Mouse (Mus musculus) myocyte (in vitro differentiated cells): Measurements from ENCODE around the gene Ctdnep1.

ENCODE experiments used
- E2F4 ChIP-seq: IDR thresholded peaks from one replicate; pipeline ENCODE4 v1.6.1; 2011; ENCODE audit warnings: mild to moderate bottlenecking, control low read depth, moderate library complexity; ENCODE audit not compliant: insufficient read depth
- MYOG ChIP-seq, 3 experiments: IDR thresholded peaks; one replicate each; pipeline ENCODE4 v1.6.1; 2011; ENCODE audit warnings: control low read depth in 2 of 3, low read depth in 2 of 3, mild to moderate bottlenecking in 2 of 3; ENCODE audit not compliant: insufficient read length in 2 of 3, control insufficient read depth in 1 of 3, insufficient read depth in 1 of 3
- POLR2A ChIP-seq: IDR thresholded peaks from one replicate; pipeline ENCODE4 v1.6.1; 2011; ENCODE audit warnings: low read depth, mild to moderate bottlenecking, control low read depth, moderate library complexity; ENCODE audit not compliant: insufficient read length
- POLR2AphosphoS2 ChIP-seq: IDR thresholded peaks from one replicate; pipeline ENCODE4 v1.6.1; 2011; ENCODE audit warnings: low read depth, control low read depth; ENCODE audit not compliant: insufficient read length
- USF1 ChIP-seq: IDR thresholded peaks from one replicate; pipeline ENCODE4 v1.6.1; 2011; ENCODE audit warnings: low read depth, mild to moderate bottlenecking, control low read depth, moderate library complexity

GRCm38 (mm10) chr11:69990850-69991691, 10.1 kb downstream of the Ctdnep1 start, which contains the start of gene Gabarap:
- TF ChIP-seq E2F4 (no peak), POLR2A (peak; percentile 82), USF1 (peak; percentile 100), MYOG (IDR thresholded peaks at IDR 0.05; ENCODE audit: control insufficient read depth in 1 of 3, insufficient read depth in 1 of 3, insufficient read length in 2 of 3, low read depth in 2 of 3) (no peak), POLR2AphosphoS2 (peak; percentile 99)
